Mouse (Mus musculus): ENCODE data around the gene Prdx2. TPM values are rescaled to one million over a fixed set of nuclear protein-coding genes. Genes with fewer than 3 reads are reported as not detected.

The Prdx2 gene
- polyA plus RNA-seq, 1 experiment from 2014 or later: 313 TPM

DNA sequence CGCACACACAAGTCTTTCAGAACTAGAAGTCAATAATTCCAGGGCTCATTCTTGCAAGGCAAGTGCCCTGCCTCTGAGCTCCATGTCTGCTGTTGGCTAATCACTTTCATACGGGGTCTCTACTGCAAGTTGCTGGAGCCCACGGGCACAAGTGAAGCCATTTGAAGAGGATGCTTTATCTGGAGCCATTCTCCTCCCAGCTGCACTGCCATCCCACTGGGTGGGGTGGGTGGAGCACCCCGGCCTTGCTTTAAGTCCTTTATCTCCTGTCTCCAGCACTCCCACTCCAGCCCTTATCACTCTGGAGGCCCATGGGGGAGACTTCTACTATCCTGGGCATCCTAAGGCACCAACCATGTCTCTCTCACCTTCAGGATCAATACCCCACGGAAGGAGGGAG is 1.5 kb downstream of the Prdx2 start:
- peak overlapping the region; percentile 74; the same call in 1 of the 2 replicates for H3K4me2 ChIP-seq (replicated peaks; ENCODE audit: low read depth)
- no peaks in the 10 kb centered on the region for H3K9me3 ChIP-seq (ENCODE audit: control insufficient read depth)
- H3K36me3 ChIP-seq (ENCODE audit: control insufficient read depth, insufficient read depth): peaks cover 27% of the 10 kb centered on the region
- H3K9ac ChIP-seq (ENCODE audit: low read depth, low read length): no peak overlapping the region
- 0 out of 2 replicates have a peak, but pooled peaks cover 6% of the 10 kb centered on the region for H3K4me1 ChIP-seq (replicated peaks; ENCODE audit: control insufficient read depth, insufficient read depth, low read length)
- TF ChIP-seq CTCF (IDR thresholded peaks at IDR 0.05; ENCODE audit: low read depth): no peak
- ATAC-seq: no peak
- WGBS: 44% methylated on average over 5 of the region's 5 CpGs
- no peak overlapping the region for H3K4me3 ChIP-seq (ENCODE audit: low read depth, low read length)
- H3K27me3 ChIP-seq (replicated peaks; ENCODE audit: control insufficient read depth, insufficient read depth, low read length): no peaks in the 10 kb centered on the region
- H3K27ac ChIP-seq (ENCODE audit: low read depth, low read length): no peak overlapping the region

DNA sequence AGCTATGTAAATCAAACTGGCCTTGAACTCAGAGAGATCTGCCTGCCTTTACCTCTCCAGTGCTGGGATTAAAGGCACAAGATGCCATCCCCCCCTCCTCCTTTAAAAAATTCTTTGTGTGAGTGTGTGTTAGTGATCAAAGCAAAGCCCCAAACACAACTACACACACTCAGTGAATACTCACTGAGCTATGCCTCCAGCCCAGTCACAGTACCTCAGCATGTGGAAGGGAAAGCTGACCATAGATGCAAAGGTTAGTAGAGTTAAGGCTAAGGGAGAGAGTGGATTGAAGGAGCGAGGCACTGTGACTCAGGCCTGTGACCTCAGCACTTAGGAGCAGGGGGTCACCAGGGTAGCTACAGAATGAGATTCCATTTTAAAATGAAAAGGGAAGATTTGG is 3.7 kb downstream of the Prdx2 start:
- 79% methylated on average over 1 of the region's 1 CpGs for WGBS

DNA sequence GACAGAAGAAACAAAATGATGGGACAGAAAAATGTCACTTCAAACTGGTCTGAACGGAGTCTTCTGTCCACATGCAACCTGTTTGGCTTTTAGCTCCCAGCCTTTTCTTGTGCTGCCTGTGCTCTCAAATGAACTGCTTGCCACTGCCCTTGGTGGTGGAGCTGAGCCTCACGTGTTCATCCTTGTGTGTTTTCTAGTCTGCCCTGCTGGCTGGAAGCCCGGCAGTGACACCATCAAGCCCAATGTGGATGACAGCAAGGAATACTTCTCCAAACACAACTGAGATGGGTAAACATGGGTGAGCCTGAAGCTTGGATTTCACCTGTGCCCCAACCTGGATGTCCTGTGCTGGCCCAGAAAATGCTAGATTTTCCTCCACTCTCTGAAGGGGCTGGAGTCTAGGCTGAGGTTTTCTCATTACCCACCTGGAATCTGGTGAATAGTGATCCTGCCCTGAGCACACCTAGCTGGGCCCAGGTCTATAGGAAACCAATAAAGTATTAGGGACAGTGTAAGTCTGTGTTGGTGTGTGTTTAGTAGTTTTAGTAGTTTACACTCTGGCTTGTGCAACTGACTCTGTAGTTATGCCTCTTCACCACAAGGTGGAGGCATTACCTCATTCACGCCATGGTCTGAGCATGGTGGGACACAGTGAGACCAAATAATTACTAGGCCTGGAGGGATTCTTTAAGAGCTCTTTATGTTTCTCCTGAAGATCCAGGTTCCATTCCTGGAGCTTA is 4.6 kb downstream of the Prdx2 start:
- TF ChIP-seq CTCF (IDR thresholded peaks at IDR 0.05; ENCODE audit: low read depth): peak; percentile 96
- no peak for ATAC-seq
- H3K36me3 ChIP-seq (ENCODE audit: control insufficient read depth, insufficient read depth): peaks cover 27% of the 10 kb centered on the region
- 0 out of 2 replicates have a peak, but pooled peaks cover 2% of the 10 kb centered on the region for H3K4me1 ChIP-seq (replicated peaks; ENCODE audit: control insufficient read depth, insufficient read depth, low read length)
- 55% methylated on average over 4 of the region's 4 CpGs for WGBS
- H3K27ac ChIP-seq (ENCODE audit: low read depth, low read length): no peak overlapping the region
- no peaks in the 10 kb centered on the region for H3K27me3 ChIP-seq (replicated peaks; ENCODE audit: control insufficient read depth, insufficient read depth, low read length)
- no peak overlapping the region for H3K4me3 ChIP-seq (ENCODE audit: low read depth, low read length)
- no peaks in the 10 kb centered on the region for H3K9me3 ChIP-seq (ENCODE audit: control insufficient read depth)
- no peak overlapping the region for H3K9ac ChIP-seq (ENCODE audit: low read depth, low read length)
- no peak overlapping the region for H3K4me2 ChIP-seq (replicated peaks; ENCODE audit: low read depth)

More for the DNA sequence above, 3.7 kb downstream of the Prdx2 start:
- Histone ChIP-seq H3K27ac (ENCODE audit: low read depth, low read length) (no peak overlapping the region), H3K36me3 (ENCODE audit: control insufficient read depth, insufficient read depth) (peaks cover 27% of the 10 kb centered on the region), H3K9me3 (ENCODE audit: control insufficient read depth) (no peaks in the 10 kb centered on the region), H3K4me1 (replicated peaks; ENCODE audit: control insufficient read depth, insufficient read depth, low read length) (no peaks in the 10 kb centered on the region), H3K4me3 (ENCODE audit: low read depth, low read length) (no peak overlapping the region), H3K4me2 (replicated peaks; ENCODE audit: low read depth) (no peak overlapping the region), H3K27me3 (replicated peaks; ENCODE audit: control insufficient read depth, insufficient read depth, low read length) (no peaks in the 10 kb centered on the region), H3K9ac (ENCODE audit: low read depth, low read length) (no peak overlapping the region)
- no peak for ATAC-seq
- TF ChIP-seq CTCF (IDR thresholded peaks at IDR 0.05; ENCODE audit: low read depth): no peak

DNA sequence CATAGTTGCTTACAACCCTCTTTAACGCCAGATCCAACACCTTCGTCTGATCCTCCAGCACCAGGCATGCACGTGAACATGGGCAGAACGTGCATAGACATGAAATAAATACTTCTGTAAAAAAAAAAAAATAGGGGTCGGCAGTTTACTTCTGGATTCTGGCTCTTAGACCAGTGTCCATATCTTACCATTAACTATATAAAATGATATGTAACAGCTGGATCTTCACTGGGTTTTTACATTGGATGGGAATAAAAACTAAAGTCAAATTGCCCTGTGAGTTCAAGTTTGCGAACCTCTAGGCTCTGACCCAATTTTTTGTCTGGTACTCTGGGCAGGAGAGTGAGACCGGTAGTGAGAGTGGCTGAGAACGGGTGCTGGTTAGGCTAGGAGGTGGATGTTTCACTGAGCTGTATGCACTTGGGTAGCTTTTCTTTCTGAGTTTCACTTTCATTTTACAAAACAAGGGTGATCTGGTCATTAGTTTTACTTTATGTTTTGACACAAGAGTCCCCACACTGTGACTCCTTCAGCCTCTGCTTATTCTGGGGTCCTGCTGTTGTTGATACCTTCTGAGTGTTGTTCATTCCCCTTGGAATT is 5.3 kb downstream of the Prdx2 start:
- 0 out of 2 replicates have a peak, but pooled peaks cover 8% of the 10 kb centered on the region for H3K4me1 ChIP-seq (replicated peaks; ENCODE audit: control insufficient read depth, insufficient read depth, low read length)
- no peak for TF ChIP-seq CTCF (IDR thresholded peaks at IDR 0.05; ENCODE audit: low read depth)
- H3K27me3 ChIP-seq (replicated peaks; ENCODE audit: control insufficient read depth, insufficient read depth, low read length): no peaks in the 10 kb centered on the region
- no peak overlapping the region for H3K27ac ChIP-seq (ENCODE audit: low read depth, low read length)
- H3K9me3 ChIP-seq (ENCODE audit: control insufficient read depth): no peaks in the 10 kb centered on the region
- WGBS: 74% methylated on average over 8 of the region's 8 CpGs
- no peak for ATAC-seq
- H3K4me2 ChIP-seq (replicated peaks; ENCODE audit: low read depth): 0 out of 2 replicates have a peak overlapping the region, but pooled peaks have one; percentile 96
- H3K4me3 ChIP-seq (ENCODE audit: low read depth, low read length): no peak overlapping the region
- H3K36me3 ChIP-seq (ENCODE audit: control insufficient read depth, insufficient read depth): peaks cover 27% of the 10 kb centered on the region
- H3K9ac ChIP-seq (ENCODE audit: low read depth, low read length): no peak overlapping the region

DNA sequence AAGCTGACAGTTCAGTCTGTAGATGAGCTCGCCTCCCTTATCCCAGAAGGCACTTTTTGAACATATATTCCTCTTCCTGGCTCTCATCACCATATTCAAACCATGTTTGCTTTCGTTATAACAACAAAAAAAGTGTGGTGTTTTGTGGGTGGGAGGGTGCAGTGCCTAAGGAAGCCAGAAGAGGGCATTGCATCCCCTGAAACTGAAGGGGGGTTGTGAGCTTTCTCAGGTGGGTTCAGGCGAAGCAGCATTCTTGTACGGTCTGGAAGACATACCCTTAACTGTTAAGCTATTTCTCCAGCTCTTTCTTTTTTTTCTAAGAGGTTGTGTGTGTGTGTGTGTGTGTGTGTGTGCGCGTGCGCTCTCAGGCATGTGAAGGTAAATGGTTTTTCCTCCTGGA is 6.0 kb downstream of the Prdx2 start:
- H3K4me3 ChIP-seq (ENCODE audit: low read depth, low read length): peak overlapping the region; percentile 80
- H3K4me2 ChIP-seq (replicated peaks; ENCODE audit: low read depth): peak overlapping the region; percentile 96
- ATAC-seq: no peak
- H3K9ac ChIP-seq (ENCODE audit: low read depth, low read length): no peak overlapping the region
- H3K9me3 ChIP-seq (ENCODE audit: control insufficient read depth): no peaks in the 10 kb centered on the region
- 37% methylated on average over 7 of the region's 7 CpGs for WGBS
- TF ChIP-seq CTCF (IDR thresholded peaks at IDR 0.05; ENCODE audit: low read depth): peak; percentile 92
- H3K36me3 ChIP-seq (ENCODE audit: control insufficient read depth, insufficient read depth): peaks cover 27% of the 10 kb centered on the region
- H3K4me1 ChIP-seq (replicated peaks; ENCODE audit: control insufficient read depth, insufficient read depth, low read length): peaks cover 12% of the 10 kb centered on the region; the same call in 1 of the 2 replicates
- H3K27ac ChIP-seq (ENCODE audit: low read depth, low read length): peak overlapping the region; percentile 97
- no peaks in the 10 kb centered on the region for H3K27me3 ChIP-seq (replicated peaks; ENCODE audit: control insufficient read depth, insufficient read depth, low read length)

DNA sequence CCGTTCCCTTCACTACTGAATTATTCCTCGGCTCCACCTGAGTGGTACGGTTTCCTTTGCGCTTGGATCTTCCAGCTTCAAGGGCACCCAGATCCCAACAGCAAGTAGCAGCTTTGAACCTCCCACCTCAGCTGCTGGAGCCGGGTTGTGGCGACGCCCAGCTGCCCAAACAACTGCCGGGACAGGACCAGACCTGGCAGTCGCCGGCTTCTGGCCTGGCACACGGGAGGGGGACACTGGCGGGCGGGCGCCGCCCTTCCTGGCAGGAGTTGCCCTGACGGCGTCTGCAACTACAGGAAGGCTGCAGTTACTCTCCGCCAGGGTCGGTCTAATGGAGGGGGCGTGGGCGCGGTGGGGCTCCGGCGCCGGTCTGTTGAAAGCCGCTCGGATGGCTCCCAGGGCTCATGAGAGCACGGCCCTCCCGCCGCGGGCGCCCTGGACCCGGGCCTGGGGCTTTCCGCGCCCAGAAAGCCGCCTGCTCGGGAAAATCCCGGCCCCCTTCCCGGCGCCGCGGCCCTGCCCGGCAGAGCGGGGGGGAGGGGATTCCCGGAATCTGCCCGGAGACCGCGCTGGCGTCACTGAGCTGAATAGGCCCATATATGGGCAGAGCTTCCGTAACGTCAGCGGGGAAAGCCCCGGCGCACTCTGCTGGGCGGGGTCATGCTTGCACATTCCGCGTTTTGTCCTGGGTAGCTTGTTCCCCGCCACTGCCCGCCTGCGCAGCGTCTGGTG is 6.8 kb downstream of the Prdx2 start:
- Histone ChIP-seq H3K9me3 (ENCODE audit: control insufficient read depth) (no peaks in the 10 kb centered on the region), H3K9ac (ENCODE audit: low read depth, low read length) (peak overlapping the region; percentile 87), H3K4me3 (ENCODE audit: low read depth, low read length) (peak overlapping the region; percentile 80), H3K4me2 (replicated peaks; ENCODE audit: low read depth) (peak overlapping the region; percentile 96), H3K4me1 (replicated peaks; ENCODE audit: control insufficient read depth, insufficient read depth, low read length) (peaks cover 18% of the 10 kb centered on the region), H3K36me3 (ENCODE audit: control insufficient read depth, insufficient read depth) (peaks cover 20% of the 10 kb centered on the region), H3K27me3 (replicated peaks; ENCODE audit: control insufficient read depth, insufficient read depth, low read length) (no peaks in the 10 kb centered on the region), H3K27ac (ENCODE audit: low read depth, low read length) (peak overlapping the region; percentile 97)
- 1% methylated on average over 55 of the region's 61 CpGs for WGBS
- peak; percentile 65 for ATAC-seq
- TF ChIP-seq CTCF (IDR thresholded peaks at IDR 0.05; ENCODE audit: low read depth): no peak
